Mouse (Mus musculus): Measurements from ENCODE around the gene Gm20388.
A peak's percentile ranks its signal among the peaks of the same experiment; 100 is the strongest.

Gm20388 gene

DNA sequence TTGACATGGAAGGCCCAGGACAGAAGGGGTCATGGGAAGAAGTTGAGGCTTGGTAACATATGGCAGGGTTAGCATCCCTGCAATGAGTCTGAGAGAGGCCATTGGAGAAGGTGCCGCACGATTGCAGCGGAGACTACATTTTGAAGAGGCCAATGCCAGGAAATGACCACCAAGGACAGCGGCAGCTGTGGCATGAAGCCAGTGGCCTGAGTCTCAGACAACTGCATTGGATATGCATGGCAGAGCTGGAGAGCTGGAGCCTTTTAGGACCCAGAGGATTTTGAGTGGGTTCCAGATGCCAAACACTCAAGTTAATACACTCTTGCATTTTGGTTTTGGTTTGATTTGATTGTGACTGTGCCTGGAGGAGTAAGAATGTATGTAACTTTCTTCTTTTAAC, 953.0 kb downstream of the Gm20388 start:
- no peak for DNase-seq (ENCODE audit: low read depth, low spot score)

DNA sequence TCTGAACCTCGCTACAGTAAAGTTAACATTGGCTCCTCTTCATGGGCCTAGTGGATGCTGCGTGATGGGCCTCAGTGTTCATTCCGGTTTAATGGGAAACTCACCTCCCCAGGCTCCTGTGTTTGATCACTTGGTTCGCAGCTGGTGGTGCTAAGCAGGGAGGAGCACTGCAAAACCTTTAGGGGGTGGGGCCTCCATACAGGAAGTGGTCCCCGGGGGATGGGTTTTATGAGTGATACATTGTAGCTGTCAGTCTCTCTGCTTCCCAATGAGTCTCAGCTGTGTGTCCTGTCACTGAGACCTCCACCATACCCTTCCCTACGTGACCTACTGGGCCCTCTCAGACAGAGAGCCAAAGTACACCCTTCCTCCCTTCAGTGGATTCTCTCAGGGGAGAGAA, 956.7 kb downstream of the Gm20388 start:
- DNase-seq (ENCODE audit: low read depth, low spot score): no peak

DNA sequence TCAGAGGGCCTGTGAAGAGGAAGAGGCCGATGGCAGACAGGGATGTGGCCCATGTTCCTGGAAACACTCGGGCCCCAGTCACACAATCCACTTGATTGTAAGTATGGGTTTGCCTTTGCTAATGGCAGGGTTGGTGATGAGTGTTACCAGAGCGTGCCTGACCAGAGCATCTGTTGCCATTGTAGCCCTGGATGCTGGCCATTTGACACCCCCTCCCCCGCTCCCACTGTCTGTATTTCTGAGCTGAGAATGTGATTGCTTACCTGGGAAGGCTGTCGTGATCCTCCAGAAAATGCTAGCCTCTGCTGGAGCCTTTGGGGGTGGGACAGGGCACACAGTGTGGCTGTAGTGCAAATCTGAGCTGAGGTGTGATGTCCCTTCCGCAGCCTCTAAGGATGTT, 962.0 kb downstream of the Gm20388 start:
- no peak for DNase-seq (ENCODE audit: low read depth, low spot score)

DNA sequence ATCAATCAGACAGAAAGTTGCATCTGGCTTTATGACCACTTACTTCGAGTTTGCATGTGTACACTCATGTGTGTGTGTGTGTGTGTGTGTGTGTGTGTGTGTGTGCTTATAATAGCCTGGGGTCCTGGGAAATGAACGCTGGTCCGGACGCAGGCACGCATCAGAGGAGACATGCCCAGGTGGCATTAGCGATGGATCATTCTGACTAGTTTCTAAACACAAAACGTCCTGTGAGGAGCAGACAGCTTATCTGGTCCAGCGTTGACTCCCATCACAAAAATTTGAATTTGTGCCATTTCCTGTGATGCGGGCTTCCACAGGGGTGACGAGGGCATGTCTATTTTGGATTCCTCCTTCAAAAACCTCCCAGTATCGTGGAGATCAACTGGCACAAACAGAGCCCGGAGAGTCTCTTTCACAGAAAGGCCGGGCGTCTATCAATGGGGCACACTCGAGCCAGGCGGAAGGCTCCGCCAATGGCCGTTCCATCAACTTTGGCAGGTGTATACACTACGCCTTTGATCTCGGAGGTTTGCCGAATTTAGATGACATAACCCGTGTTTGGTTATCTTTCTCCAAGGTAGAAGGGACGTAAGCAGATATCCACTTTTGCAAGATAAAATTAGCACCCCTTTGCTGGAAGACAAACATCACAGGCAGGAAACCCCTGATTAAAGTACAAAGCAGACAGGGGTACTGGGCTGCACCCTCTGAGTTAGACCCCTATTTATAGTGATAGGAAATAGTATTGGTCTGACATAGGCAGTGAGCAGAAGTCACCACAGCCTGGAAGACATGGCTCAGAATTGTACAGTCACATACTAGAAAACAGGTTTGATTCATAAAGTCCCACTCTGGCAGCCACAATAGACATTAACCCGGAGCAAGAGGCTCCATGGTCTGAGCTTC, 965.6 kb downstream of the Gm20388 start:
- DNase-seq (ENCODE audit: low read depth, low spot score): no peak

DNA sequence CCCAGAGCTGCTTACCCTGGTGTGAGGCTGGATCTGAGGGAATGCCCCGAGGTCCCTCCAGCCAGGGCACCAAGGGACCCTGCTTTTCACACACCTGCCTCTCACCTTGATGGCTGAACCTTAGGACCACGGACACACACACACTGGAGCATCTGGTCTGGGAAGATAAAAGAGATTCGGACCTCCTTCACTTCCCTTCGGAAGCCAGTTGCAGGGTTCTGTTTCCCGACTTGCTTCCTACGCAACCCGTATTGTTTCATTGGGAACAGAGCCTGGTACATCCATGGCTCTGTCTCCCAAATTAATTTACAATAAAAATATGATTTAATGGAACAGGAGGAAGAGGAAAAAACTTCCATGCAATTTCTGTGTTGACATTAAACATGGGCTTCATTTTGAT, 966.4 kb downstream of the Gm20388 start:
- DNase-seq (ENCODE audit: low read depth, low spot score): no peak

DNA sequence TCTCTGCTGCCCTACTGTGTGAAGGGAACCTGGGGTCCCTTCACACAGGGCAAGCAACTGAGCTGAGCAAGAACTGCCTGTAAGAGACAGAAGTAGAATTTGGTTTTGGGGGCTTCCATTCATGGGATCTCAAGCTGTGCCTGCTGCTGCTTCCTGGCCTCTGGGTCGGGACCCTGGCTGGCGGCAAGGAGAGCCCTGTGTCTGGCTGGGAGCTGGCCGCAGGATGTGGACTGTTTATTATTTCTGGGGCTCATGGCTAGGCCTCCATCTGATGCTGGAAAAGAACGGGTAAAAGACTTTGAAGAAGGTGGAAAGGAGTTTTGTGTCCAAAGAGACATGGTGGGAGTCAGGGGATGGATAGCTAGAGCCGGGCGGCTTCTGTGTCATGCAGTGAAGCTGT, 969.3 kb downstream of the Gm20388 start:
- DNase-seq (ENCODE audit: low read depth, low spot score): no peak

DNA sequence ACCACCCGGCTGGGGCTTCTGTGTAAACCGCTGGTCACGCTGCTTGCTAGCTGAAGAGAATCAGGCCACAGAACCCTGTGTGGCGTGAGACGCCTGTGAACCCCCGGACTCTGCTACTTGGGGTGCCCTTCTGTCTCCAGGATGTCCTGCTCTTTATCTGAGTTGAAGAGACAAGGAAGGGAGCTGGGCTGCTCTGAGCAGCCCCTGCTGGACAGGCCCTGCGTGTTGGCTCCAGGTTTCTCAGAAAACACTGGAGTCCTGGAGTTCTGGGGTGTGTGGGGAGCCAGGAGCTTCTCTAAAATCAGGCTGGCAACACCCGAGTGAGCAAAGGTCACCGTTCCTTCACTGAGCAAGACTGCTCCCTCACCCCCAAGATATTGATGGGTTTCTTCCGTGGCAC, 971.0 kb downstream of the Gm20388 start:
- no peak for DNase-seq (ENCODE audit: low read depth, low spot score)

DNA sequence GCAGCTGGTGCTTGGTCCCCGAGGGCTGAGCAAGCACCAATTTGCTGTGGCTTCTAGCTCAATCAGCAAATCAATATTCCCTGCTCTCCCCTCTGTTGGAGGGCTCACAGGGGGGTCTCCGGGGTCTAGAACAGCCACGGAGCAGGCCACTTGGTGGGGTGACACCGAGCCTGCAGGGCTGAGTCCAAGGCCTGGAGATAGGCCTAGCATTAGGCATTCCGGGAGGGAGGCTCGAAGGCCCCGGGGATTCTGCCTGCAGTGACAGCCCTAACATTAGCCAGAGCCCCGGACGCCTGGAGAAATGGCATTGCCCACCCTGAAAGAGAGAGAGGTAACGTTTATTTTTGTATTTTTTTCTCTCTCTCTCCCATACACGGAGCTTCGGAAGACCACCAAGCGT, 972.0 kb downstream of the Gm20388 start:
- no peak for DNase-seq (ENCODE audit: low read depth, low spot score)

DNA sequence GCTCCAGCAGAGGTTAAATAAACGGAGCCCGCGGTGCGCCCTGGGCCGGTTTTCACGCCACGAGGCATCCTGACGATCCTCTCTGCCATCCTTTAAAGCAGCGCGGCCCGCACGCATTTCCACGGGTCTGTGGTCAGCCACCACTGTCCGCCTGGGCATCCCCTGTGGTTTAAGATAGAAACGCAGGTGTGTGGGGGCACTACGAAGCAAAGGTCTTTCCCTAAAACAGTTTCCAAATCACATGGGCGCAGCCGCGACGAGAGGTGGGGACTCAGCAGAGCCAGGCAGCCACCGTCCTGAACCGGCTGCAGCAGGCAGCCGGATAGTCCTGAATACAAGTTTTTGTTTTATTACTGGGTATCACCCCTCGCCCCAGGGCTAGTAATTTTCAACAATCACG, 972.7 kb downstream of the Gm20388 start:
- no peak for DNase-seq (ENCODE audit: low read depth, low spot score)

DNA sequence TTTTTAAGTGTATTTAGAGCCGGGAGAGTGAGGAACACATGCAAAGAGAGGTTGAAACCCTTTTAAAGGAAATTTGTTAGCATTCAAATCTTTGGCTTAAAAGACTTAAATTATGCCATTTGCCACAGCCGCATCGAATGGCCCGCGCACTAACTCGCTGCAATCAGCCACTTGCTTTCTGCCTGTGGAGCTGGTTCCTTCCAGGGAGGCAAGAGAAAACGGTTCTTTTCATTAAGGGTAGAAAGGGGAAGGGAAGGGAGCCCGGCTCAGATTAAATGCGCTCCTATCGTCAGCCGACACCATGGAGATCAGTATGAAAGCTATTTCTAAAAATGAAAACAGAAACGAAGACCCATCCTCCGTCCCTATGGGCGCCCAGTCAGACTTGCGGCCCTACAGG, 973.2 kb downstream of the Gm20388 start:
- DNase-seq (ENCODE audit: low read depth, low spot score): no peak

DNA sequence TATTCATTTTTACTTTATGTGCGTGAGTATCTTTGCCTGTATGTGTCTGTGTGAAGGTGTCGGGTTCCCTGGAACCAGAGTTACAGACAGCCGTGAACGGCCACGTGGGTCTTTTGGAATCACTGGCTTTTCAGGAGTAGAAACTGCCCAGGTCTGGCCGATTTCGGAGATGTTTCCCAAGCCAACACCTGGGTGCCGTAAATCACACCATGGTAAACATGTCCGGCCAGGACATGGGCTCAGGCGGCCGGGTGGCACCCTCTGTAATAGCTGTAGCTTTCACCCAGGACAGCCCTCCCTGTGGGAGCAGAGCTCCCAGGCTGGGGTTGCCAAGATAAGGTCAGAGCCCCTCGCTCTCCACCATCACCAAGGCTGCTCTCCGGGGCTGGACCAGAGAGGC, 974.2 kb downstream of the Gm20388 start:
- DNase-seq (ENCODE audit: low read depth, low spot score): no peak

DNA sequence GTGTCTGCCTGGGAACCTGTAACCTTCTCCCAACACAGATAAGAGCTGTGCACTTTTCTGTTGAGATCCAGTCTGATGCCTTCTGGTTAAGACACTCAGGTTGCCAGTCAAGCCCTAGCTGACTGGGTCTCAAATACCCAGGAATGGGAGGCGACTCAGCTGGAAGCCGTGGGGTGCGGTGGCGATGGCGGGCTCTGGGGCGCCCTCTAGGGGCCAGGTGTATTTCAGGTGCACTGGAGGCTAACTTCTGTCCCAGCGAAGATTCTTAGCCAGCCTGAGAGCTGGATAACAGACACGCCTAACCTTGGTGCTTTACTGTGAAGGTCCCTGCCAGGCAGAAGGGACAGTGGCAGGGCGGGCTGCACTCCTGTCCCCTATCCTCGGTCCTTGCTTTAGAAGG, 976.6 kb downstream of the Gm20388 start:
- DNase-seq (ENCODE audit: low read depth, low spot score): peak; percentile 21

DNA sequence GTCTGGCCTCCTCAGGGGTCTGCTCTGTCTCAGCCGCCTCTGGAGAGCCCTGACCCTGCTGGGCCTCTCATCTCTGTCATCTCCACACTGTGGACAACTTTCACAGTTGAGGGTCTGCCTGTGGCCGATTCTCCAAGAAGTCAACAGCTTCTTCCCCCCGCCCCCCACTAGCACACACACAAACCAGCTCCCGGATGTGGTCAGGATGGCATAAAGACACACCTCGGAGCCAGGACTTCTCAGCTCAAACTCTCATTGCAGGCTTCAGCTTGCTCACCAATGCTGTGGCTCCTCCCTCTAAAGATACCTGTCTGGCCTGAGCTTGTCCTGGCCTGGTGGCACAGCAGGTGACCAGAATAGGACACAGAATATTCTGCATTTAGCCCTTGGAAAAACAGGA, 977.4 kb downstream of the Gm20388 start:
- DNase-seq (ENCODE audit: low read depth, low spot score): peak; percentile 38

DNA sequence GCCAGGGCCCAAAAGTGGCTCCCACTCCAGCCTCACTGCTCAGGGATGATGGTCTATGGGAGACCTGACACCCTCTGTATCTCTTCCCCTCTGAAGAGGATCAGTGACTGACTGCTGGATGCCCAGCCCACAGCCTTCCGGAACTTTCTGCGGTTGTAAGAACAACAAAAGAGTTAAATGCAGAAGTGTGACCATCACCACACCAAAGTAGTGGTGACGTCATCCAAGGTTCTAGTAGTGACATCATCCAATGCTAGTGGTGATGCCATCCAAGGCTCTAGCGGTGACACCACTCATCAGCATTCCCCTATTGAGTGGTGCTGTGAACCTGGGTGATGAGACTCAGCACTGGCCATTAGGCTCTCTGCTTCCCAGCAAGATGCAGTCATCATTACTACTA, 978.5 kb downstream of the Gm20388 start:
- peak; percentile 39 for DNase-seq (ENCODE audit: low read depth, low spot score)

DNA sequence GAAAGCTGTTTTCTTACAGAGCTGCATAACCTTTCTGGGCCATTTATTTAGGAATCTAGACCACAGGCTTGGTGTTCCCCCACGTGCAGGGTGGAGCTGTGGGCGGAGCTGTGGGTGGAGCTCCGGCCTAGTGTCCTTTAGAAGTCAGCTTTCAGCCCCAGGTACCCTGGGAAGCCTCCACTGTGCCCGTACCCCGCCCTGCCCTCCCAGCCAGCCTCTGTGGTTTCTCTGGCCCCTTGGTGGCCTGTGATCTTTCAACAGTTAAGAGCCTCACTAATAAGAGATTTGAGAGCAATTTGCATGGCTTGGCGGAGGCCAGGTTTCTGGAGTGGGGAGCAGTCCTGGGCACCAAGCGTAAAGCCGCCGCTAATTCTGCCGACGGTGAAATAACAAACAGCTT, 979.4 kb downstream of the Gm20388 start:
- no peak for DNase-seq (ENCODE audit: low read depth, low spot score)

DNA sequence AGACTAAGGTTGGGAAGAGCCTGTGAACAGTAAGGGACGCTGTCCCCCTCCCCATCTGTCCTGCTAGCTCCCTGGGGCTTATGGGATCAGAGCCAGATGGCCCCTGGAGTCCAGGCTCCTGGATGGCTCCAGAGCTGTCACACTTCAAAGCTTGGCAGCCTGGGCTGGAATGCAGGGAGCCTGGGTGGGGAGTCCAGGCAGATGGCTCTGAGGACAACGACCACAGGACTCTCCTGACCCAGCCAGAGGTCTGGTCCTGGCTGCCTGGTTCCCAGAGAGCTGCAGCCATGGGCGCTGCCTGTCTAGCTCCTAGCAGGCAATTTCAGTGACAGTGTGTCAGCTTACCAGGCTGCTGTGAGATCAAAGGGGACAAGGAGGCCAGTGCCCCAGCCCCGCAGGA, 984.4 kb downstream of the Gm20388 start:
- no peak for DNase-seq (ENCODE audit: low read depth, low spot score)

DNA sequence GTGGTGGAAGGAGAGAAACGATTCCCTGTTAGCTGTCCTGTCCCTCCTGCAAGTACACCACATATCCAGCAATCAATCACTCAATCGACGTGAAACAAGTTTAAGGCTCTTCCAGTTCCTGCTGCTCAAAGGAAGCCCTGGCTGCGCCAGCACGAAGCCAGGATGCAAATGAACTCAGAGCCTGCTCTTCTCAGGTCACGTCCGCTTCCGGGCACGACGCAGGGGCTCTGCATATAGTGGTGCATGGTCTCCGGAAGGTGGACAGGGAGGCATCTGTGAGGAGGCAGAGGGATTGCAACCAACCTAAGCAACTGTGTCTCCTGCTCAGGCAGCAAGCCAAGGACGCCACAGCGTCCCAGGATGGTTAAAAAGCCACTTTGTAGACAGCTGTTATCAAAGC, 985.0 kb downstream of the Gm20388 start:
- peak; percentile 25 for DNase-seq (ENCODE audit: low read depth, low spot score)

DNA sequence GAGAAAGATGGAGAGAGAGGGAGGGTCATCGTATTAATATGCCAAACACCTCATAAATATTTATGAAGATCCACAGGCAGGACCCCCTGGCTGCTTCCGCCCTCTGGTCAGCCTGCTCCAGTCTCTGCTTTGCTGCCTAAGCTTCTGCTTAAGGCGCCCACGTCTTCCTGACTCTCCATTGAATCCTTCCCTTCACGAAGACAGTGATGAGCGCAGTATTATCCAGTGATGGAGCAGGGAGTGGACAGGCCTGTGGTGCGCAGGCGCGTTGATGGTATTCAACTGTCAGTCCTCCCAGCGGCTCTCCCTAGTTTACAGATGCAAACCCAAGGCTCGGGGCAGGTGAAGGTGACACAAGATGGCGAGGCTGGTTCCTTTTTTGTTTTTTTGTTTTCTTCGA, 985.6 kb downstream of the Gm20388 start:
- DNase-seq (ENCODE audit: low read depth, low spot score): no peak

DNA sequence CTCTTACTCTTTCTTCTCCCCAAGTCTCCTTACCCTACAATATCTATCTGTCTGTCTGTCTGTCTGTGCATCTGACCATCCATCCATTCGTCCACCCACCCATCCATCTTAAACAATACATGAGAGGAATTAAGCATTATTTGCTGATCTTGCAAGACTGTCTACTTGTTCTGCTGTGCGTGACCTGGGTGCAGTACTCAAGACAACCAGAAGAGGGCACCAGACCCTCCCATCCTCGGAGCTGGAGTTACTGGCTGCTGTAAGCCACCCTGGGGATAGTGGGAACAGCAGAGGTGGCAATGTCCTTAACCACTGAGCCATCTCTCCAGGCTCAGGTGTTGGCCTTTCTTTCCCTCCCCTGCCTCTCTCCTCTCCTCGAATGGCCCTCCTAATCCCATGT, 987.4 kb downstream of the Gm20388 start:
- DNase-seq (ENCODE audit: low read depth, low spot score): peak; percentile 44

DNA sequence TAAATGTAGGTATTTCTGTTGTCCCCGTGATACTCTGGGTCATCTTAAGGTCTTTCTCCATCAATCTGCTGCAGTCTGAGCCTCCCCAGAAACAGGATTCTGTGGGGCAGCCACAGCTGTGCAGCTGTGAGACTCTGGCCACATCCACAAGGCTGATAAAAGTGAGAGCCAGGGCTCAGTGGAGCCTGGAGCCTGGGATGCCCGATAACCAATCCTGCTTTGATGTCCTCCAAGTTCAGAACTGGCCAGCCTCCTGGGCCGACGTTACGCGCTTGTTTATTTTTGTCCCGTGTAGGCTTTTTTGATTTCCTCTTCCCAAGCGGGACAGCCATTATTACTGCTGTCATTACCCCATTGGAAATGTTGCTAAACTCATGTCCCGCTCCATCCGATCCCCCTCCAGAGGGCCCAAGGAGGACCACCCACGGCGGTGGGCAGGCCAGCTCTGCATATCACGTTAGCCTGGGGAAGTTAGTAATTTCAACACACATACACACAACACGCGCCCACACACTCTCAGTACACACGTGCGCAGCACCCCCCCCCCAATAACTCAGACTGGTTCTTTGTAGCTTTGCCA, 988.3 kb downstream of the Gm20388 start:
- DNase-seq (ENCODE audit: low read depth, low spot score): no peak

DNA sequence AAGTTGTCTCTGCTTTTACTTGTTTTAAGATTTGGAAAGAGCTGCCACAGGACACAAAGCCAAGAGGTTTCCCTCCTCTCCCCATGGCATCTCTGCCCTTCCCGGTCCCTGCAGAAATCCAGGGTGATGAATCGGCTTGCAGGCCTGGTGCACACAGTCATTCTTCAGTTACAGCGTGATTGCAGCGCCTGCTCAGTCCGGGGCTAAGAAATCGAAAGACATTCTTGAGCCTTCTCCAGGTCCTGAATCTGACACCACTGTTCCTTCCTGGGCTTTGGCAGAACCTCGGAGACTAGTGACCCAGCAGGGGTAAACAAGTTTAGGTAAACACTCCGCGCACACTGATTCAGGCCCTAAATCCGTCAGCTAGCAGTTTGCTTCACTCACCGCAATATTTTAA, 991.7 kb downstream of the Gm20388 start:
- DNase-seq (ENCODE audit: low read depth, low spot score): no peak

DNA sequence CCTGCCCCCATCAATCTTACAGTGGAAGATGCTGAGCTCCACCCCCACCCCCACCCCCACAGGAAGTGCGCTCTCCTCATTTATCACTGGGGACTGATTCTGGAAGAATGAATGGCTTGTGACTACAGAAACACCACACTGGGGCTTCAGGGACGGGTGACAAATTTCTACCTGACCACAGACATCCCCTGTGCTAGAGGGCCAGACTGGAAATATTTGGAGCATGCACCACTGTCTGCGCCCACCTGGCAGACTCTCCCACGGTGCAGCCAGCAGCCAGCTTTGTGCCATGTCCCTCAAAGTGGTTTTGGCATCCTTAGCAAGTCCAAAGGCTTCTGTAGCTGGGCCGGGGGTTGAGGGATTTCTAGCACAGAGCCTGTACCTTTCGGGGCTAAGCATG, 997.0 kb downstream of the Gm20388 start:
- DNase-seq (ENCODE audit: low read depth, low spot score): no peak

DNA sequence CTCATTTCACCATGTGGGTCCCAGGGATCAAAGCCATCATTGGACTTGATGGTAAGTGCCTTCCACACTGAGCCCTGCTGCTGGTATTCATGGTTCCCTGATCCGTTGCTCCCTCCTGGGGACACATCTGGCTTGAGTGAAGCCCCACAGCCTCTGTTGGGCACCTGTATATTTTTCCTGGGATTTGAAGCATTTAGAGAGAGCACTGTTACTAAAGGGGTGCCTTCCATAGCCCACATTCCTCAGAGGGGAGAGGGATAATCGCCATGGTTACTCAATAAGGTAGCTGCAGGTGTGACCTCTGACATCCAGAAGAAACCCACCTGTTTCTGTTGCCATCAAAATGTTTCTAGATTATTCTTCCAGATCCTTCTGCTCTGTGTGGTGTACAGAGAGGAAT, 1000.3 kb downstream of the Gm20388 start:
- DNase-seq (ENCODE audit: low read depth, low spot score): no peak

Measured in CD4-positive helper T cell, adult 2 months (primary cell).